In the genomic region with DNA sequence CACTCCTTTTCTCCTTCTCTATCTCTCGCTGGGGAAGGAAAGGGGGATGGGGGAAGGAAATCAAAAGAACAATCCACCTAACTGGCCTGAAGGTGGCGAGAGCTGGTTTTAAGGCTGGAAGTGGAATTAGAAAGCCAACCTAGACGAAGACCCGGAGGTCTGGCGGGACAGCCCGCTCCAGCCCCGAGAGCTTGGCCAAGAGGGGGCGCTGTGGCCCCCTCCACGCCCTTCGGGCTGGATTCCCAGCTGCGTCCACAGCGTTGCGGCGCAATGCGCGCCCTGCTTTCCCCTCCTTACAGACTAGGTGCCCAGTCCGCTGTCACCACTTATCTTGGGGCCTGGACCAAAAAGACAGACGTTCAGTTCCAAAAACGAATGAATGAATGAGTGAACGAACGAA, we compare ENCODE assay signal across 9 mouse cellular contexts. TPM values are rescaled to one million over a fixed set of nuclear protein-coding genes. Genes with fewer than 3 reads are reported as not detected.
DNase-seq lines count a peak whose midpoint lies in the region; ATAC-seq and TF ChIP-seq lines count a peak whose summit lies in the region.
"Had no signal": no experiment of that assay in that cellular context is flagged by ENCODE, and none has a peak within 500 bp of the region (broad histone marks: within the 10 kb centered on the region; RNA-seq: fewer than 3 reads in every experiment).

No protein-coding gene starts in this region.

- H3K27me3 ChIP-seq in kidney, embryonic 15.5 days: peaks cover 81% of the 10 kb centered on the region
- H3K27me3 ChIP-seq in embryonic facial prominence, embryonic 14.5 days (replicated peaks; ENCODE audit: control insufficient read depth, insufficient read depth, low read length): peaks cover 70% of the 10 kb centered on the region
- H3K27me3 ChIP-seq in hindbrain, embryonic 13.5 days: peaks cover 69% of the 10 kb centered on the region
- peaks cover 49% of the 10 kb centered on the region for H3K27me3 ChIP-seq in limb, embryonic 14.5 days (ENCODE audit: control insufficient read depth, insufficient read depth, low read length)

- no peak for TF ChIP-seq POLR2A in limb, embryonic 14.5 days (IDR thresholded peaks at IDR 0.05; ENCODE audit: borderline replicate concordance, extremely low read depth, insufficient read depth, insufficient read length)

- H3K4me3 ChIP-seq in kidney, embryonic 15.5 days (replicated peaks): peak overlapping the region; percentile 56
- H3K4me3 ChIP-seq in embryonic facial prominence, embryonic 14.5 days (ENCODE audit: low read depth, low read length): peak overlapping the region; percentile 50
- peak overlapping the region; percentile 65 for H3K4me3 ChIP-seq in hindbrain, embryonic 13.5 days
- H3K4me3 ChIP-seq in limb, embryonic 14.5 days (replicated peaks; ENCODE audit: low read length): peak overlapping the region; percentile 49

- no peak; the same call in 1 of the 2 replicates for ATAC-seq in kidney, embryonic 15.5 days (replicated peaks; ENCODE audit: low FRiP score)
- ATAC-seq in embryonic facial prominence, embryonic 14.5 days (ENCODE audit: low read depth): no peak
- ATAC-seq in hindbrain, embryonic 13.5 days (ENCODE audit: low FRiP score): peak; percentile 49; the same call in 1 of the 2 replicates
- ATAC-seq in limb, embryonic 14.5 days (ENCODE audit: low FRiP score, low read depth): no peak; the same call in 1 of the 2 replicates

- H3K36me3 ChIP-seq in kidney, embryonic 15.5 days: no peaks in the 10 kb centered on the region
- no peaks in the 10 kb centered on the region for H3K36me3 ChIP-seq in embryonic facial prominence, embryonic 14.5 days (ENCODE audit: control insufficient read depth, insufficient read depth, low read length)
- H3K36me3 ChIP-seq in hindbrain, embryonic 13.5 days: no peaks in the 10 kb centered on the region
- no peaks in the 10 kb centered on the region for H3K36me3 ChIP-seq in limb, embryonic 14.5 days (ENCODE audit: control insufficient read depth, insufficient read depth, low read length)

- no peak for DNase-seq in kidney, postnatal 14 days
- peak; percentile 50 to 56 for DNase-seq in adrenal gland, postnatal 36 days
- DNase-seq in embryonic facial prominence, embryonic 14.5 days (ENCODE audit: low spot score): no peak
- peak; percentile 5 for DNase-seq in limb, embryonic 14.5 days (ENCODE audit: low spot score)
- DNase-seq in retina, embryonic 14.5 days (ENCODE audit: low spot score): peak; percentile 73
- no peak for DNase-seq in c-Kit-positive CD71-positive TER-119-positive erythroid progenitor cells, embryonic 14.5 days (ENCODE audit: low spot score)

- no peak overlapping the region for H3K27ac ChIP-seq in kidney, embryonic 15.5 days
- no peak overlapping the region for H3K27ac ChIP-seq in embryonic facial prominence, embryonic 14.5 days (replicated peaks; ENCODE audit: low read depth, low read length)
- no peak overlapping the region for H3K27ac ChIP-seq in hindbrain, embryonic 13.5 days
- no peak overlapping the region for H3K27ac ChIP-seq in limb, embryonic 14.5 days (replicated peaks; ENCODE audit: low read depth, low read length)

- H3K9me3 ChIP-seq in kidney, embryonic 15.5 days (replicated peaks): no peaks in the 10 kb centered on the region
- no peaks in the 10 kb centered on the region for H3K9me3 ChIP-seq in embryonic facial prominence, embryonic 14.5 days (ENCODE audit: control insufficient read depth, low read length)
- H3K9me3 ChIP-seq in hindbrain, embryonic 13.5 days: no peaks in the 10 kb centered on the region
- H3K9me3 ChIP-seq in limb, embryonic 14.5 days (ENCODE audit: control insufficient read depth, low read length): no peaks in the 10 kb centered on the region

- H3K4me2 ChIP-seq in kidney, embryonic 15.5 days: peak overlapping the region; percentile 96
- H3K4me2 ChIP-seq in embryonic facial prominence, embryonic 14.5 days (ENCODE audit: low read depth, low read length): peak overlapping the region; percentile 95
- peak overlapping the region; percentile 98 for H3K4me2 ChIP-seq in hindbrain, embryonic 13.5 days
- peak overlapping the region; percentile 99 for H3K4me2 ChIP-seq in limb, embryonic 14.5 days (replicated peaks; ENCODE audit: low read depth, low read length, severe bottlenecking)

- H3K9ac ChIP-seq in kidney, embryonic 15.5 days: no peak overlapping the region
- H3K9ac ChIP-seq in embryonic facial prominence, embryonic 14.5 days (ENCODE audit: low read depth, low read length): no peak overlapping the region
- H3K9ac ChIP-seq in hindbrain, embryonic 13.5 days: peak overlapping the region; percentile 85
- H3K9ac ChIP-seq in limb, embryonic 14.5 days (ENCODE audit: low read depth, low read length, severe bottlenecking): peak overlapping the region; percentile 44; the same call in 1 of the 2 replicates

- peaks cover 25% of the 10 kb centered on the region for H3K4me1 ChIP-seq in kidney, embryonic 15.5 days
- H3K4me1 ChIP-seq in embryonic facial prominence, embryonic 14.5 days (ENCODE audit: control insufficient read depth, insufficient read depth, low read length): peaks cover 4% of the 10 kb centered on the region
- H3K4me1 ChIP-seq in hindbrain, embryonic 13.5 days (replicated peaks): peaks cover 32% of the 10 kb centered on the region
- peaks cover 4% of the 10 kb centered on the region; the same call in 1 of the 2 replicates for H3K4me1 ChIP-seq in limb, embryonic 14.5 days (ENCODE audit: control insufficient read depth, insufficient read depth, low read length)

- under 1% methylated on average over 21 of the region's 21 CpGs for WGBS in kidney, embryonic 15.5 days
- 1% methylated on average over 19 of the region's 21 CpGs for WGBS in embryonic facial prominence, embryonic 14.5 days
- WGBS in hindbrain, embryonic 13.5 days: under 1% methylated on average over 21 of the region's 21 CpGs
- 3% methylated on average over 21 of the region's 21 CpGs for WGBS in limb, embryonic 14.5 days

RNA-seq across cellular contexts. Expression of gene Crhr1, which starts 0.9 kb away (rescaled TPM):
- polyA plus RNA-seq in kidney, embryonic 15.5 days (2015; fragmentation: Nextera tagmentation; extraction: Ambion mirVana): 0.06 and 0.13 TPM in 2 replicates
- under 1 TPM in 1 of 2 experiments, not detected in 1; 0.10 TPM for total RNA-seq in adrenal gland, postnatal 36 days (2021)
- polyA plus RNA-seq in embryonic facial prominence, embryonic 14.5 days (2014; fragmentation: Nextera tagmentation; extraction: Ambion mirVana): 0.22 TPM in 1 of 2 replicates, not detected in the other
- polyA plus RNA-seq in hindbrain, embryonic 13.5 days (2015; fragmentation: Nextera tagmentation; extraction: Ambion mirVana): 4.9 and 5.3 TPM in 2 replicates
- polyA plus RNA-seq in limb, embryonic 14.5 days (2012; rRNA removed): 0.04 and 0.09 TPM in 2 replicates
- polyA plus RNA-seq in limb, embryonic 14.5 days (2014; fragmentation: Nextera tagmentation; extraction: Ambion mirVana): not detected in 2 replicates
- total RNA-seq: MEL had no signal

RNA-seq across cellular contexts. Expression of gene Sppl2c, which starts 54.4 kb away (rescaled TPM):
- not detected in 2 replicates for polyA plus RNA-seq in kidney, embryonic 15.5 days (2015; fragmentation: Nextera tagmentation; extraction: Ambion mirVana)
- not detected for total RNA-seq in adrenal gland, postnatal 36 days (2021)
- not detected in 2 replicates for polyA plus RNA-seq in embryonic facial prominence, embryonic 14.5 days (2014; fragmentation: Nextera tagmentation; extraction: Ambion mirVana)
- not detected in 2 replicates for polyA plus RNA-seq in hindbrain, embryonic 13.5 days (2015; fragmentation: Nextera tagmentation; extraction: Ambion mirVana)
- polyA plus RNA-seq in limb, embryonic 14.5 days (2012; rRNA removed): not detected in 2 replicates
- polyA plus RNA-seq in limb, embryonic 14.5 days (2014; fragmentation: Nextera tagmentation; extraction: Ambion mirVana): not detected in 2 replicates
- total RNA-seq: MEL had no signal

Comparison
In these comparisons a context has a peak if more than half of its experiments do, and no peak if none do; other contexts are left out.
1. H3K9ac ChIP-seq: peak in hindbrain, embryonic 13.5 days (single experiment) and limb, embryonic 14.5 days (single experiment); none in kidney, embryonic 15.5 days (single experiment) and embryonic facial prominence, embryonic 14.5 days (single experiment).
2. DNase-seq: peak in adrenal gland, postnatal 36 days (2 of 2), limb, embryonic 14.5 days (single experiment) and retina, embryonic 14.5 days (single experiment); none in kidney, postnatal 14 days (single experiment), embryonic facial prominence, embryonic 14.5 days (single experiment) and c-Kit-positive CD71-positive TER-119-positive erythroid progenitor cells, embryonic 14.5 days (single experiment).
3. Peak in every context shown above with its lines, with median percentiles within 50 percentile points of each other: H3K4me2 ChIP-seq and H3K4me3 ChIP-seq.